Mouse (Mus musculus) olfactory bulb, adult 2 months (tissue): ENCODE data around the gene Macf1.

Experiments used
- CTCF ChIP-seq: fragments of 200-500 bp; IDR thresholded peaks from 2 replicates; pipeline ENCODE4 v1.5.1; 2012; ENCODE audit warnings: low read depth, mild to moderate bottlenecking, low read length, moderate library complexity; ENCODE audit not compliant: insufficient read depth
- POLR2A ChIP-seq: fragments of 200-500 bp; IDR thresholded peaks from 2 replicates; pipeline ENCODE4 v1.6.1; 2012; ENCODE audit warnings: mild to moderate bottlenecking, low read depth, low read length, moderate library complexity; ENCODE audit not compliant: insufficient read depth

DNA sequence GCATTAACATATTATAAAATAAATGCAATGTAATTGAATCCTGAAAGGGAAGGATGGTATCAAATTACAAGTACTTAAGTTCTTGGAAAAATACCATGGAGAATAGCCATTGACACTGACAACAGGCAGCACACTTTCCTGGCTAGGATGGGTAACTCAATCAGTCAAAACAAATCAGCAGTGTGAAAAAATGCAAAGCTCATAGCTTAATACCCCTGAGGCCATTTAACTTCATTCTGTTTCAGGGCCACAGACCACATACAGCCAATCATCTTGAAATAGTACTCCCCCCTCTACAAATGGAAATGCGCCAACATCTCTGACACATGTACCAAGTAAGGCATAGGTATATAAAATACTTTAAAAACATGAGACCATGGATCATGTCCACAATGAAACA lies 281.9 kb downstream of the Macf1 start:
- TF ChIP-seq POLR2A = no peak
- no peak for TF ChIP-seq CTCF
